Mouse (Mus musculus): ENCODE data around the gene Mettl1.

- TF ChIP-seq CTCF (conservative IDR thresholded peaks at IDR 0.05; ENCODE audit: low read length) (no peak), NANOG (IDR thresholded peaks at IDR 0.05; ENCODE audit: borderline replicate concordance, low read length) (no peak), POU5F1 (IDR thresholded peaks at IDR 0.05; ENCODE audit: borderline replicate concordance, low read length) (no peak)
These were observed 24.8 kb downstream of the Mettl1 start for GRCm38 (mm10) chr10:127065981-127066380.

Data from E14TG2a.4 (cell line).